Mouse (Mus musculus) layer of hippocampus, adult 9-10 months (tissue): ENCODE measurements around the gene Myo9b.
"Not testable (repeated sequence)": the region's sequence is repeated elsewhere in the genome, so short reads cannot be mapped to it uniquely, and the experiment has no call there.

Source experiments
- DNase-seq: peaks from one replicate; pipeline ENCODE4 v3.0.0; 2022; ENCODE audit warnings: low spot score

Myo9b gene

GRCm38 (mm10) chr8:71272286-71273150 lies at the start of gene Myo9b, which contains the start of gene Haus8:
Myo9b (plus strand) TSS chr8:71272714.
Haus8 (minus strand) TSS chr8:71272934.
- peak; percentile 92 for DNase-seq

GRCm38 (mm10) chr8:71224560-71224959 lies 48.0 kb upstream of the Myo9b start:
- no peak for DNase-seq

- DNase-seq, result no peak
These were observed 29.8 kb upstream of the Myo9b start for GRCm38 (mm10) chr8:71242757-71243156.

- DNase-seq, result no peak
These were observed 24.3 kb upstream of the Myo9b start for GRCm38 (mm10) chr8:71248203-71248602.

GRCm38 (mm10) chr8:71256545-71257232 lies 15.8 kb upstream of the Myo9b start:
- DNase-seq, result no peak

- no peak for DNase-seq
These were observed 11.3 kb upstream of the Myo9b start for GRCm38 (mm10) chr8:71261234-71261633.

- DNase-seq, result no peak
These were observed 4.8 kb upstream of the Myo9b start for GRCm38 (mm10) chr8:71267690-71268089.

GRCm38 (mm10) chr8:71268286-71268685 lies 4.2 kb upstream of the Myo9b start:
- DNase-seq, result not testable (repeated sequence)

- DNase-seq, result no peak
These were observed 884 bp upstream of the Myo9b start for GRCm38 (mm10) chr8:71271630-71272029.

GRCm38 (mm10) chr8:71273151-71273510 lies 617 bp downstream of the Myo9b start:
- no peak for DNase-seq

- no peak for DNase-seq
These were observed 2.0 kb downstream of the Myo9b start for GRCm38 (mm10) chr8:71274478-71274877.

GRCm38 (mm10) chr8:71276166-71276565 lies 3.7 kb downstream of the Myo9b start:
- DNase-seq, result no peak

- DNase-seq, result not testable (repeated sequence)
These were observed 6.9 kb downstream of the Myo9b start for GRCm38 (mm10) chr8:71279409-71279808.

GRCm38 (mm10) chr8:71281731-71282130 lies 9.2 kb downstream of the Myo9b start:
- DNase-seq, result not testable (repeated sequence)

GRCm38 (mm10) chr8:71282621-71283020 lies 10.1 kb downstream of the Myo9b start:
- no peak for DNase-seq

GRCm38 (mm10) chr8:71286223-71286622 lies 13.7 kb downstream of the Myo9b start:
- DNase-seq, result not testable (repeated sequence)

- DNase-seq, result no peak
These were observed 16.0 kb downstream of the Myo9b start for GRCm38 (mm10) chr8:71288441-71288949.

GRCm38 (mm10) chr8:71289098-71289497 lies 16.6 kb downstream of the Myo9b start:
- no peak for DNase-seq

GRCm38 (mm10) chr8:71290211-71290610 lies 17.7 kb downstream of the Myo9b start:
- DNase-seq, result no peak

GRCm38 (mm10) chr8:71290911-71291310 lies 18.4 kb downstream of the Myo9b start:
- no peak for DNase-seq

- DNase-seq, result no peak
These were observed 18.8 kb downstream of the Myo9b start for GRCm38 (mm10) chr8:71291351-71291750.

- DNase-seq, result not testable (repeated sequence)
These were observed 21.4 kb downstream of the Myo9b start for GRCm38 (mm10) chr8:71293930-71294329.

- DNase-seq, result peak; percentile 43
These were observed 23.7 kb downstream of the Myo9b start for GRCm38 (mm10) chr8:71296188-71296621.
